Mouse (Mus musculus): ENCODE results near the gene Rcc2. TPM values are rescaled to one million over a fixed set of nuclear protein-coding genes. Genes with fewer than 3 reads are reported as not detected.

The Rcc2 gene
- total RNA-seq, 2 experiments from 2014 or later, result 74.9 to 75.4 TPM

DNA sequence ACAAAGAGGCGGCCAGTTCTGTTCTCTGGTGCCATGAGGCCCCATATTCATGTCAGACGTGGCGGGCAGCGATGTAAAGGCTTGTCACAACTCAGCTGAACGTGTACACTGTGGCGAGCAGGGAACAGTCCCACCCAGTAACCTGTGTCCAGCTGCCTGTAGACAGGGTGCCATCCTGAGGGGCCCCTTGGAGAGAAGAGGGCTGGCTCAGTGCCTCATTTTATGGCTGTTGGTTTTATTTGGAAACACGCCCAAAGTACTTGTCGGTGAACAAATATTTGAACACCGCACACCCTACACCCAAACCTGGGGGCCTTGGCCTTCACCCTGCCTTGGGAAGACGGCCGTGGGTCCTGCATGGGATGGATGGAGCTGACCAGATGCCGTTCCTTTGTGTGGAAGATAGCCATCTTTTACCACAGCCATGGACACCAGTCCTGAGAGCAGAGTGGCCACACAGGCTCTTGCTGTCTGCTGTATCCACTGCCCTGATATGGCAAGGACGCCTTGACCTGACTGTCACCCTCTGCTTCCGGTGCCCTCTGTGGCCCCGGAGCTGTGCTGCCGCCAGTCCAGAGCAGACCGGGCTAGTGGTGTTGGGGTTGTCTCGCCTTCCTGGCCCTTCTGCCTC, 8.1 kb downstream of the Rcc2 start:
- no peak for DNase-seq (ENCODE audit: low spot score in 2 of 2)

DNA sequence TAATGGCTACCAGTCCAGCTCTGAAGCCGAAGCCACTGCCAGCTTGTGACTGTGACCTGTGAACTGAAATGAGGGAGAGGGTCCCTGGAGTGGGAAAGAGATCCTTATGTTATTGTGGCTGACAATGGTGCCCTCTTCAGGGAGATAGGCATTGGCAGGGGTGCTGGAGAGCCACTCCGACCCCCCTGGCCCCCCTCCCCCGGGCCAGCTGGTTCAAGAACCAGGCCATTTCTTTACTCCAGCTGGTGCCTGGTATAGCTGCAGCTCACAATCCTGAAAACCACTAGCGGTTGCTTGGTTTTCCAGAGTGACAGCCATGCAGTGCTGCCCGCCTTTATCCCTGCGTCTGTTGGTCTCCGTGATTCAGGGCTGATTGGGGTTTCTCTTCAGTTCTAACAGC, 8.8 kb downstream of the Rcc2 start:
- DNase-seq (ENCODE audit: low spot score in 2 of 2), result no peak

DNA sequence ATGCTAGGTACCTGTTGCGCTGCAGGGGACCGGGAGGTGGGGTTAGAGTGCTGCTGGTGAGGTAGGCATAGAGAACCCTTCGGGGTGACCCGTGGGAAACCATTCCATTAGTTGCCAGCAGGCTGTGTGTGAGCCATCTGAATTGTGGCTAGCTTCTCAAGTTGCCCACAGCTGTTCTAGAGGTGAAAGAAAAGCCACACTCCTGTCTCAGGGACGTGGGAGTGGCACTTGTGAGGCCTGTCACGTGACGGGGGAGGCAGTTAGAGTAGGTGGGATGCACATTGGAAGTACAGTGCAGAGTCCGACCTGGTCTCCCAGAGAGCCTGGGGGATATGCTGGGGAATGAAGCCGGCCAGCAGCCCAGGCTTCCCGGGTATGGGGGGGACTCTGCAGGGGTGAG, 9.3 kb downstream of the Rcc2 start:
- no peak for DNase-seq (ENCODE audit: low spot score in 2 of 2)

DNA sequence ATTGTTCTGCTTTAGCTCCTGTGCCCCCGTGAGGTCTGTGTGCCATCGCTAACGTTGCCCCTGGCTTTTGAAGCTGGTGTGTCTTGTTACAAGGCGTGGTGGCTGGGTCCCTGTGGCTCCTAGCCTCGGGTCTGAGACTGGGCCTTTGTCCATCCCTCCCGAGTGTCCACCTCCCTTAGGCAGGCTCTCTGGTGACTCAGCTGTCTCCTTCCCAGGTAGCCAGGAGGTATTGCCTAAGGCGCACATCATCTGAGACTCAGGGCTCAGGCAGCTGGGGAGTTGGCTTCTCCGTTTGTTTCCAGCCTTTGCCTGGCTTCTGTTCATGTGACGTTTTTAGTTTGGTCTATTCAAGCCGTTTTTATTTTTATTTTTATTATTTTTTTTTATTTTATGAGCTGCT, 10.4 kb downstream of the Rcc2 start:
- DNase-seq (ENCODE audit: low spot score in 2 of 2), result no peak

DNA sequence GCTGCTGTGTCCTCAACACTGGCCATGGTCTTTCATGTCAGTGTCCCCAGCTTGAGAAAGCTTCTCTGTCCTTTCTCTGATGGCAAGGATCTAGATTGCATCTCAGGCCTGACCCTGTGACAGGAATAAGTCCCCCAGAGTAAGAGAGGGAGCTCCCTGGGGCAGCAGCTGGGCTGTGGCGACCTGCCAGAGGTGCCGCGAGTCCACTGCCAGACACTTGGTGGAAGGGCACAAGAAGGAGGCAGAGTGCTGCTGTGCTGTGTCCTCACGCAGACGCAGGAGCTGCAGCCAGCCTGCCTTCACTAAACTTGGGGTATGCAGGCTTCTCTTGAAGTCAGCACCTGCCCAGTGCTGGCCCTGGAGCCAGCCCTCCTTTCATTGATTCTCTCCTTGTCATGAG, 11.0 kb downstream of the Rcc2 start:
- DNase-seq (ENCODE audit: low spot score in 2 of 2), result no peak

DNA sequence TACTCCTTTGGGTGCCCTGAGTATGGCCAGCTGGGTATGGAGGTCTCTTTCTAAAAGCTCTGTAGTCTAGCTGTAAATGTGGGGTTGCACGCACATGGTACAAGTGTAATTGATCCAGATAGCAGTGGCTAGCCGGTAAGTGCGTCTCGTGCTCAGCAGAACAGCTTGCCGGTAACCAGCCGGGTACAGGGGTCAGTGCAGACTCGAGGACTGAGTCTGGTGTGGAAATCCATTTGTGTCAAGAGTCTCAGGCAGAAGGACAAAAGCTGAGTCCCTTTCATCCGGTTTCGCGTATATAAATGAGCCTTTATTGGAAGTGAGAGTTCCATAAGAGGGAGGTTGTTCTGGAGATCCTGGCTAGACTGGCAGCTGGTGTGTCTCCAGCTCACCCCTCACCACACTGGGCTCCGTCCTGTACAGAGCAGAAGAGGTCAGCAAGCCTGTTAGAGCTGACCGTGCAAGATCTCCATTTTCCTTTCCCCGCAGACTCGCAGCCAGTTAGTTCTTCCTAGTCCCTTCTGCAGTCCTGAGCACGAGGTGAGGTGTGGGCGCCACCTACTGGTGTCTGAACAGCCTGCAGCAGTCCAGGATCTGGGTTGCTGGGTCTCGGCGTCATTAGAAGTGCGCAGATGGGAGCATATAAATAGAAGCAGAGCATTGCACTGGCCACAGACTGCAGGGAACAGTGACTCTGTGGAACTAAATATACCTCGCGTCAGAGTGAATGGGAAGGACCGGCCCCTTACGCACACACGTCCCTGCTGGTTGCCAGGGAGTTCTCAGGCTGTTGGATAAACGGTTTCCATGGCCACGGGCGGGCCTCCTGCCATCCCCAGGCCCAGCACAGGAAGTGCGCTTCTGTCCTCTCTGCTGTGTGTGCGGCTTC, 13.4 kb downstream of the Rcc2 start:
- DNase-seq (ENCODE audit: low spot score in 2 of 2), result peak; percentile 99

DNA sequence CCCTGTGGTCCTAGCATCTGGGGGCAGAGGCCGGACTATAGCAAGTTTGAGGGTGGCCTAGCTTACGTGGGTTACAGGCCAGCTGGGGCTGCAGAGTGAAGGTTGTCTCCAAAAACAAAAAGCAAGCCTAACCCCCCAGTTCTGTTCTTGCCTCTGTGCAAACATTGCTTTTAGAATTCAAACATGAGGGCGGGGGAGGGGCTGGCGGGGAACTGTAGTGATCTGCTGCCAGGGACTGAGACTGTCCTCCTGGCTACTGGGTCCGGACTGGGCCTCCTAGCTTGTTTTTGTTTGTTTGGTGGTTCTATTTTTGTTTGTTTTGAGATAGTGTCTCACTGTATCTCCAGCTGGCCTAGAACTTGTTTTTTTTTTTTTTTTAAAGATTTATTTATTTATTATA, 14.2 kb downstream of the Rcc2 start:
- DNase-seq (ENCODE audit: low spot score in 2 of 2), result no peak

DNA sequence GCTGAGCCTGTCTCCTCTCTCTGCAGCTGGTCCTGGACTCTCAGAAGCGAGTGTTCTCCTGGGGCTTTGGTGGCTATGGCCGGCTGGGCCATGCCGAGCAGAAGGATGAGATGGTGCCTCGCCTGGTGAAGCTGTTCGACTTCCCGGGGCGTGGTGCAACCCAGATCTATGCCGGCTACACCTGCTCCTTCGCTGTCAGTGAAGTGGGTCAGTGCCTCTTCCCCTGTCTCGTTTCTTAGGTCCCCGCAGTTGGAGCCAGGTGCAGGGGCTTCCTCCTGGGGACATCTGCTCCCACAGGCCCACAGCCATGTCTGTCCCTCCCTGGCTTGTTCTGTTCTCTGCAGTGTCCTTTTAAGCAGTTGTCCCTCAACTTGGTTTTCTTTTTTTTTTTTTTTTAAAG, 16.7 kb downstream of the Rcc2 start:
- no peak for DNase-seq (ENCODE audit: low spot score in 2 of 2)

DNA sequence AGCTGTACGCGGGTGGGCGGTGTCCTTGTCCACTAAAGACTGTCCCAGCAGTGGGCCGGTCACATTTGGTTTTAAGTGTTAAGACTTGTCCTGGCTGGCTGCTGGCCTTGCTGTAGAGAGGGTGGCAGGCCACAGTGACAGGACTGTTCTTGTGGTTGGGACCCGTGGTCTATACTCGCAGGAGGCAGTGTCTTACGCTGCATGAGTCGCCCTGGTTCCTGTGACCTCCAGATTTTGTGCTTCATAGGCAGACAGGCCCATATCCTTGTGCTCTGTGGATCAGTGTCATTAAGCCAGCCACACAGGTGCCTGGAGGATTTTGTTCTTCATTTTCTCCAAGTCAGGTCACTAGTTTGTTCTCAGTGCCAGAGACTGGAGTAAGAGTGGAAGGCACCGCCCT, 18.1 kb downstream of the Rcc2 start:
- DNase-seq (ENCODE audit: low spot score in 2 of 2), result no peak

DNA sequence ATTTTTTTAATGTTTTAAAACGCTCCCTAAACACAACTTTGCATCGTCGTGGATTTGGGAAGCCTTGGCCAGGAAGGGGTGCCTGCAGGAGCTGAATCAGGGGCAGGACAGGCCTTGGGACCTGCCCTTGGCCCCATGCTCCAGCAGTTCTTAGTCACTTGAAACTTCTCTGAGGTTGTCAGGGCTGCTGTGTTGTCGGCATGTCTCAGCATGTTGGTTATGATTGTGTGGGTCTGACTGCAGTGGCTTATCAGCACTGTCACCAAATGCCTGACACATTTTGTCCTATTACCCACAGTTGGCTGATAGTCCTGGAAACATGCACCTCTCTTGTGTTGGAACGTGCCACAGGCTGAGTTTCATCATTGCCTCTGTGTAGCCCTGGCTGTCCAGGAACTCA, 19.8 kb downstream of the Rcc2 start:
- no peak for DNase-seq (ENCODE audit: low spot score in 2 of 2)

DNA sequence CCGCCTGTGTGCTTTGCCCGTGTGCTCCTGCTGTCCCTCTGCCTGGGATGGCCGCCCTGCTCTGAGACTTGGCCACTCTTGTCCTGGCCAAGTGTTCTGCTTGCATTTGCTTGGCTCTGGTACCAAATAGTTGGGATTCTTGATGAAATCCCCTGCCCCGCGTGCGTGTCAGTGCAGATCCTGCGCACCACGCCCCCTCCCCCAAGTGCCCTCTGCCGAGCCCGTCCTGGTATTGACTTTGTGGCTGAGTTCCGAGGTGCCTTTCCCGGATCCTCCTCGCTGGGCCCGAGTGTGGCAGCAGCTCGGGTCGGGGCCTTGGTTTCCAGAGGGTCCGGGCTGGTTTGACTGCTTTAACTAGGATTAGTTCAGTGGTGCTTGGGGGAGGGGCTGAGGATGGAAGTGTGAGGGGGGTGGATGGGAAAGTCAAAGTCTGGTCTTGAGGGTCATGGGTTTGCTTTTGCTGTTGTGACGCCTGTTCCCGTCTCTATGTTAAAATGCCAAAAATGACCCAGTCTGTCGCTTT, 21.7 kb downstream of the Rcc2 start:
- no peak for DNase-seq (ENCODE audit: low spot score in 2 of 2)

DNA sequence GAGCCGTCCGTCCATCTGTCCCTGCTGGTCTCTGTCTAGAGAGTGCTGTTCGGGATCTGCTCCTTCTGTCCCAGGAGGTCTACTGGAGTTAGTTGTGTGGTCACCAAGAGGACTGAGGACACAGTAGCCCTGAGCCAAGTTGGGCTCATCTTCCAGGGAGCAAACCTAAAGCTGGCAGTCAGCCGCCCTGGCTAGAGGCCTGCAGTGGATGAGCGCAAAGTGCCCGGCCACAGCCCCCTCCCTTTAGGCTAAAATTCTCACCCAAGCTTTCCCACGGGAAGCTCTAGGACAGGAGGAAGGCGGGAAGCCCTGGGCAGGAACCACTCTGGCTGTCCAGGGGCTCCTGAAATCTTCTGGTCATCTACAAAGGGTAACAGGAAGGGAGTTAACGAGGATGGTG, 22.4 kb downstream of the Rcc2 start:
- DNase-seq (ENCODE audit: low spot score in 2 of 2), result no peak

DNA sequence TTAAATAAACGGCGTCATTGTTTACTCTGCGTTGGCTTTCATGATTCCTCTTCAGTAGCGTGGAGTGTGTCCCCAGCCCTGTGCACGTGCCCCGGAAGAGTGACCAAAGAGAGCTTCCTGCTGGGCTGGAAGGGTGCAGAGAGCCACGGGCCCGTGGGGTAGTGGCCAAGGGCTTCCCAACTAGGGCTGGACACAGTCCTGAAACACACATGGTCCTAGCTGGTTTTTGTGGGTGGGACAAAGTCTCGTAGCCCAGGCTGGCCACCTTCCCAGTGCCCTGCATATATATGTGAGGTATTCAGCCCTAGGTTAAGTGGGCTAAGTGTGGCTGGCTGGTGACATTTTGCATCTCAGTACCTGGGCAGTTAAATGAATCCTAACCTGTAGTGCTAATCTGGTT, 22.9 kb downstream of the Rcc2 start:
- DNase-seq (ENCODE audit: low spot score in 2 of 2), result no peak

DNA sequence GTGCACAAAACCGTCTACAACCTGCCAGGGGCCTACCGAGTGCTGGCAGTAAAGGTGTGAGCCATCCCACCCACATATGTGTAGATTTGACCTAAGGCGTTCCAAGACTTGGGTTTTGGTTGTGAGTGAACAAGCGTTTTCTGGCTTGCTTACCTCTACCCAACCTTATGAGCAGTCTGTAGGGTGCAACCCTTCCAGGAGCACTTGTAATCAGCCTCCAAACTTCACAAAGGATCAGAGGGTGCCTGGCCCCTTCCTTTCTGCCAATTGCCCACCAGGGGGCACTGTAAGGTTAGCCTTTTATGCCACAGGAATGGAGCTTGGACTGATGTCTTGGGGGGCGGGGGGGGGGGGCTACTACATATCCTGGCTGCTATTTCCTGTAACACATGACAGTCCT, 23.5 kb downstream of the Rcc2 start:
- no peak for DNase-seq (ENCODE audit: low spot score in 2 of 2)

DNA sequence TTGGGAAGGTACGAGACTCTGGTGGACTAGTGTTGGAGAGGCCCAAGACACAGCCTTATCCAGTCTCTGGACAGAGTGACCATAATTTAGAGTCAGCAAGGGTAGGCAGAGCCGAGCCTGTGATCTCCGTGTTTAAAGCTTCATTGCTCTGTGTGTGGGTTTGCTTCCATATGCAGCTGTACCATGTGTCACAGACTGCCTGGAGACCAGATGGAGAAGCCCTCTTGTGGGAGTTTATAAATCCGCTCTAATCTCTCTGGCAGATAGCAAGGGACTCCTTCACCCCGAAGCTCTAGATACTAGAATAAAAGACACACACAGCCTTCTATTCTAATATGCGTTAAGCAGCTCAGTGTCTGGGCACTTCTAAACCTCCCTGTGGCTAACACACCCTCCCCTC, 24.4 kb downstream of the Rcc2 start:
- DNase-seq (ENCODE audit: low spot score in 2 of 2), result peak in 1 of 2 experiments; percentile 60

DNA sequence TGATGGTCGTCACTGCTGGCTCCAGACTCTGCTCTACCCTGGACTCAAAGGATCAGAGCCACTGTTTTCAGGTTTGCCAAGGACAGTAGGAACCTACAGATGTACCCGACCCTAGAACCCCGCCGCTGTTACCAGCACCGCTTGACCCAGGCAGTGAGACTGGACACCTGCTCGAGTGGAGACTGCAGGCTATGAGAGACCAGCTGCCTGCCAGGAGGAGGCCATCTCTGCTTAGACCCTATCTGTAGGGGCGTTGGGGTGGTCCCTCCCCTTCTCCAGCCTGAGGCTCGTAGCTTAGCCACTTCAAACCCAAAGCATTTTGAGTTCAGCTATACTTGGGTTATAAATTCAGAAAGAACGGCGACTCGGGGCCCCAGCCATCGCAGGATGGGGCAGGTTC, 26.6 kb downstream of the Rcc2 start:
- no peak for DNase-seq (ENCODE audit: low spot score in 2 of 2)

DNA sequence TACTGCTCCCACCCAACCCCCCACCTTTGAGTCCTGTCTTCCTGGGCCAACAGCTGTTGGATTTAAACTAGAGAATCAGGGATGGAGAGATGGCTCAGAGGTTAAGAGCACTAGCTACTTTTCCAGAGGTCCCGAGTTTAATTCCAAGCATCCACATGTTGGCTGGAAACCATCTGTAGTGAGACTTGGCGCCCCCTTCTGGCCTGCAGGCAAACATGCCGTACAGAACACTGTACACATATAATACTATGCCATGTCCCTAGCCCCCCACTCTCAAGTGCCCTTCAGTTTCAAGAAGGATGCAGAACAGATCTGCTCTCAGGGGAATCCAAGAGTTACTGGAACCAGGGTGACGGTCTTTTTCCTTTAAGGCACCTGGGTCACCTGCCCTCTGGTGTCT, 31.3 kb downstream of the Rcc2 start:
- DNase-seq (ENCODE audit: low spot score in 2 of 2), result no peak

DNA sequence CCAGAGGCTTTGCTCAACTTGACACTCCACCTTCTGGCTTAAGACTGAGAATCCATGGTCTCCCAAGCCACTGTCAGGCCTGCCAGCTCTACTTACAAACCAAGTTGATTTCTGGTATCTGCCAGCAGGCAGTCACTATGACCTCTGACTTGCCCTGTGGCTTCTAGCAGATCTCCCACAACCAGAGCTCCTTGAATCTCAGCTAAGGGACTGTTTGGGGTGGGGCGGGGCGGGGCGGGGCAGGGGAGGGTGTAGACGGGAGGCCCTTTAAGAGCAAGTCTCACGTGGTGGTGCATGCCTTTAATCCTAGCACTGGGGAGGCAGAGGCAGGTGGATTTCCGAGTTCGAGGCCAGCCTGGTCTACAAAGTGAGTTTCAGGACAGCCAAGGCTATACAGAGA, 32.5 kb downstream of the Rcc2 start:
- DNase-seq (ENCODE audit: low spot score in 2 of 2), result no peak

DNA sequence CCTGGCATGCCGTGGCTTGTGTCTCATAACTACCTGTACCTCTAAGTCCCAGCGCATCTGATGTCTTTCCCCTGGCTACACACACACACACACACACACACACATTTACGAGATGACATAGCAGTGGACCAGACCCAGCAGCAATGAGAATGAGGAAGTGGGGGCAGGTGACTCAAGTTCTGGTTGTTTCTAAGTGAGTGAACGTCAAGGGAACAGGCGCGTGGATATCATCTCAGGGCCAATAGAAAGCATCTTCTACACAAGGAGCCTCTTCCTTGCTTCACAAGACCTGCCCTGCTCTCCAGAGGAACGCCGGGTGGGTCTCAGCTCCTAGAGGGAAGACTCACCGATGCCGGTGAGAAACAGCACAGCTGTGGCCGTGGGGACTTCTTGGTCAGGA, 40.3 kb downstream of the Rcc2 start:
- no peak for DNase-seq (ENCODE audit: low spot score in 2 of 2)

DNA sequence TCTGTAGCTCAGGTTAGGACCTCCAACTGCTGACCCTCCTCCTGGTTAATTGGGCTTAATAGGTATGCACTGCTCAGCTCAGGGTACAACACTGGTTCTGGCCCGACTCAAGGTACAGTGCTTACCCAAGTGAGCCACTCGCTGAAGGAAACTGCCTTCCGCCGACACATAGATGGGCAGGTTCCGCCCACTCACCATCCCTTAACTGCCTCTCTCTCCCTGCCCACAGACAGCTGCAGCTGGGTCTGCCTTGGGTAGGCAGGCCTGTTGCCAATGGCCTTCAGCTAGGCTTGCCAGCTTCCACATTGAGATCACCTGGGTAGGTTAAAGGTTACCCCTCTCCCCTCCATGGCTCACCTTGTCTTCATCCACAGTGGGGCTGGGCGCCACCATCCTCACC, 41.1 kb downstream of the Rcc2 start:
- DNase-seq (ENCODE audit: low spot score in 2 of 2), result no peak

DNA sequence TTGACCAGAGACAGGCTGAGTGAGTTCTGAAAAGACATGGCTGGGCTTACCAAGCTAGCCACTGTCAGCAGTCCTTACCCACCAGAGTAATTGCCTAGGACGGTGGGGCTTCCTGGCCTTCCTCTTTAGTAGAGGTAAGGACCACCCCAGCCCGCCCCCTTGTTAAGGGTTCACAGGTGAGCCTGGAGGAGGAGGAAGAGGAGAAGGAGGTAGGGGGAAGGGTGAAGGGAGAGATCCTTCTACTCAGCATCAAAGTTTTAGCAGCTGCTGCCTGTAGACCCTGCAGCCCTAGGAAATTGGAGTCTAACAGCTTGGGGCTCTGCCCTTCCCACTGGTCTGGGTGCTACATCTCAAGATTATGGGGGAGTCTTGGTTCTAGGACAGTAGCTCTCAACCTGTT, 42.2 kb downstream of the Rcc2 start, which contains the start of gene Padi6:
Padi6 (minus strand) TSS at position 101 of the 400 bp plus-strand sequence.
- DNase-seq (ENCODE audit: low spot score in 2 of 2), result no peak

DNA sequence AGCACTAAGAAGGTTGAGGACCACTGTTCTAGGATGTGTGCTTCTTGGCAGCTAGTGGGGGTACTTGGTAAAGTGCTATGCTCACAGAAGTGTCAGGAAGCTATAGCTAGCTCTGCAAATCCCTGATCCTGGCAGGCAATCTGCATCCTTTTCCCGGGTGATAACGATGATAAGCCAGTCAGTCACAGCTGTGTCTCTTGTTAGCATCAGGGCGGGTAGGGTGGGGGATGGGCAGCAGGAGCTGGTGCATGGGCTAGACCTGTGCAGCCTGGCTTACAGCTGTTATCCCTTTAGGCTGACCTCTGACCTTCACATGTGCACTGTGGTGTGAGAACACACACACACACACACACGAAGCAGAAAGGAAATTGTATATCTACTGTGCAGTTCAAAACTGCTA, 42.7 kb downstream of the Rcc2 start:
- no peak for DNase-seq (ENCODE audit: low spot score in 2 of 2)

DNA sequence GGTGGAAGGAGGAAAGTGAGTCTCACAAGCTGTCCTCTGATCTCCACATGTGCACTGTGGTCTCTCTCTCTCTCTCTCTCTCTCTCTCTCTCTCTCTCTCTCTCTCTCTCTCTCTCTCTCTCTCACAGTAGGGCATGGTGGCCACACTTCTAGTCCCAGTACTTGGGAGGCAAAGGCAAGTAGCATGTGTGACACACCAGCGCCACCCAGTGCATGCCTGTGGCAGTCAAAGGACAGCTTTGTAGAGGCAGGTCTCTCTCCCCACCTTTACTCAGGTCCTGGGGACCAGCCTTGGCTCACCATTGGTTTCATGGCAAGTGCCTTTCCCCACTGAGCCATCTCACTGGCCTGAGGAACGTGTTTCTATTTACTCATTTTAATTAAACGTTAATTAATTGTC, 44.3 kb downstream of the Rcc2 start:
- DNase-seq (ENCODE audit: low spot score in 2 of 2), result peak; percentile 18 to 58

All from layer of hippocampus, postnatal 14 days (tissue).